Mouse (Mus musculus) liver, embryonic 11.5 days (tissue): Measurements from ENCODE around the gene Tmem238. TPM values are rescaled to one million over a fixed set of nuclear protein-coding genes. Genes with fewer than 3 reads are reported as not detected.

Experiments used
- ATAC-seq: fragments of 200-750 bp; cut with Nextera tagmentation; replicated peaks from 2 replicates; pipeline ENCODE4 v1.8.0; 2017; ENCODE audit warnings: moderate number of reproducible peaks, mild to moderate bottlenecking, moderate TSS enrichment, moderate library complexity; ENCODE audit not compliant: low FRiP score
- DNase-seq: peaks from one replicate; pipeline ENCODE4 v3.0.0-alpha.2; 2017; ENCODE audit warnings: low spot score
- H3K27ac ChIP-seq: fragments of 300-500 bp; sonication (generic); 2 replicates; pipeline ENCODE4 v1.5.1; 2014; ENCODE audit warnings: mild to moderate bottlenecking, low read depth, low read length, control low read depth
- H3K27me3 ChIP-seq: fragments of 300-500 bp; sonication (generic); replicated peaks from 2 replicates; pipeline ENCODE4 v1.6.1; 2014; ENCODE audit warnings: low read length, mixed read lengths; ENCODE audit not compliant: control insufficient read depth, insufficient read depth
- H3K36me3 ChIP-seq: fragments of 300-500 bp; sonication (generic); 2 replicates; pipeline ENCODE4 v1.6.1; 2014; ENCODE audit warnings: mild to moderate bottlenecking, low read length, moderate library complexity, mixed read lengths; ENCODE audit not compliant: control insufficient read depth, insufficient read depth
- H3K4me1 ChIP-seq: fragments of 300-500 bp; sonication (generic); replicated peaks from 2 replicates; pipeline ENCODE4 v1.6.1; 2014; ENCODE audit warnings: low read length, mixed read lengths; ENCODE audit not compliant: control insufficient read depth, insufficient read depth
- H3K4me2 ChIP-seq: fragments of 300-500 bp; sonication (generic); 2 replicates; pipeline ENCODE4 v1.6.1; 2014; ENCODE audit warnings: mild to moderate bottlenecking, control low read depth, moderate library complexity
- H3K4me3 ChIP-seq: fragments of 300-500 bp; sonication (generic); 2 replicates; pipeline ENCODE4 v1.5.1; 2014; ENCODE audit warnings: low read depth, low read length, control low read depth
- H3K9ac ChIP-seq: fragments of 300-500 bp; sonication (generic); 2 replicates; pipeline ENCODE4 v1.6.1; 2014; ENCODE audit warnings: low read depth, low read length, control low read depth
- H3K9me3 ChIP-seq: fragments of 300-500 bp; sonication (generic); 2 replicates; pipeline ENCODE4 v1.6.1; 2016; ENCODE audit warnings: low read length, inconsistent platforms, mixed read lengths; ENCODE audit not compliant: control insufficient read depth
- WGBS: fragments of 180-500 bp; shearing (Covaris S2); extraction: QIAGEN DNeasy Blood & Tissue Kit; methylation state at CpG from one replicate; pipeline ENCODE4 v1.1.7; 2014; 5-methylcytosine and 5-hydroxymethylcytosine counted together
- polyA plus RNA-seq: library from polyadenylated mRNA; unstranded; fragments of >200 nt; fragmentation: Nextera tagmentation; extraction: Ambion mirVana; gene quantifications from 2 replicates; pipeline ENCODE4 v1.2.1, GENCODE M21; 2014

The Tmem238 gene
- polyA plus RNA-seq, 1 experiment from 2014 or later = 12.4 TPM

DNA sequence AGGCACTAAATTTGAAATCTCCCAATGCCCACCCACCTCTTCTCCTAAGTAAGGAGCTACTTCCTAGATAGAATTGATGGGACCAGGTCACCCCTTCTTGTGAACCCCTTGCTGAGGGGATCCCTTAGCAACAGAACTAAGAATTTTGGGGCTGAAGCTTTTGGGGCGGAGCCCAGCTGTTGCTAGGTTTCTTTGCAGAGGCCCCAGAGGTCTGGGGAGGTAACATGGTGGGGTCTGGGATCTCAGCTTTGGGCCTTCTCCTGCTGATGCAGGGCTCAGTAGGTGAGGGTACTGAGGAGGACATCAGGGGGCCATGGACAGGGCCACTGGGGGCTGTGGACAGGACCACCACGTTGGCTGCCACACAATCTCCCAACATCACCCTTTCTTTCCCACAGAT, 6.7 kb downstream of the Tmem238 start, which contains the start of the genes Il11 and Tmem190:
Gene Il11, minus strand, starts transcription at position 101 of the 400 bp plus-strand sequence.
Gene Tmem190, plus strand, starts transcription at position 179 of the 400 bp plus-strand sequence.
- H3K4me2 ChIP-seq = no peak within 1 kb of the TSS; the same call in 1 of the 2 replicates
- peak within 1 kb of the TSS; percentile 26; the same call in 1 of the 2 replicates for H3K9ac ChIP-seq
- no peak within 1 kb of the TSS for H3K27ac ChIP-seq

DNA sequence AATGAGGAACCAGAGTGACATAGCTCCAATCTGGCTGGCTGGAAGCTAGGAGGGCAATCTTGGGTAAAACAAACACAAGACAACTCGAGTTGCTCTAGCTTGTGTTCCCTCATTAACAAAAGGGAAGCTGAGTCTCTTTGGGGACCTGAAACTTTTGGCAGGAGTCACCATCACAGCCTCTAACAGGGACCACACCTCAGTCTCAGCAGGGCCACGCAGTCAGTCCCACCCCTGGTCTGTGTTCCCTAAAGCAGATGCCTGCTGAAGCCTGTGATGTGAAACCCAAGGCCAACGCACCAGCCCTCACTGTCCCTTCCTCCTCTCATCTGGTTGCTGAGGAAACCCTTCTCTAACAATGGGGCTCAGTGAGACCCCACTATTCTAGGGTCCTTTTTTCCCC, 7.3 kb downstream of the Tmem238 start:
- WGBS = 39% methylated on average over 3 of the region's 3 CpGs
- DNase-seq (no peak), ATAC-seq (no peak)
- H3K9ac ChIP-seq = no peak overlapping the region
- H3K27ac ChIP-seq = no peak overlapping the region
- H3K4me1 ChIP-seq = peaks cover 18% of the 10 kb centered on the region
- no peaks in the 10 kb centered on the region for H3K9me3 ChIP-seq
- 0 out of 2 replicates have a peak, but pooled peaks cover 2% of the 10 kb centered on the region for H3K36me3 ChIP-seq
- H3K4me2 ChIP-seq = no peak overlapping the region
- H3K4me3 ChIP-seq = no peak overlapping the region
- peaks cover 21% of the 10 kb centered on the region for H3K27me3 ChIP-seq

More for the DNA sequence above, 6.7 kb downstream of the Tmem238 start, which contains the start of the genes Il11 and Tmem190:
- Histone ChIP-seq H3K4me3 (no peak within 1 kb of the TSS), H3K4me1 (peaks cover 19% of the 10 kb centered on the region), H3K27me3 (peaks cover 15% of the 10 kb centered on the region), H3K9me3 (no peaks in the 10 kb centered on the region), H3K36me3 (0 out of 2 replicates have a peak, but pooled peaks cover 2% of the 10 kb centered on the region)
- 80% methylated on average over 2 of the region's 2 CpGs for WGBS
- DNase-seq = no peak
- ATAC-seq = no peak

DNA sequence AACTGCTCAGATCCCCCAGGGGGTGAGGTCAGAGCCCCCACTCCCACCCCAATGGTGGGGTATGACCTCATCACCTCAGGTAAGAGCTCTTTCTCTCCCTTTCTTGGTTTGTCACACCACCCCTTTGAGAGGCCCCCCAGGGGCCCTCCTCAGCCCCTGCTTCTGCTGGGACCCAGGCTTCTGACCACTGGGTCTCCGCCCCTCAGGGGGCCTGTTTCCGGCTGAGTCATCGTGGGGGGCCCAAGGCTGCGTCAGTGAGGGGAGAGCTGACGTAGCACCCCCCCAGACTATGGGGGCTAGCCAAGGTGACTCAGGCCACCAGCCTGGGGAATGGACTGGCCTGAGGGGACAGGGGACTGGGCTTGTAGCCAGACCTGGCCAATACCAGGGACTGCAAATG, 9.5 kb downstream of the Tmem238 start:
- H3K4me2 ChIP-seq = no peak overlapping the region
- 23% methylated on average over 5 of the region's 5 CpGs for WGBS
- no peak overlapping the region for H3K9ac ChIP-seq
- ATAC-seq (no peak), DNase-seq (no peak)
- H3K4me1 ChIP-seq = peaks cover 24% of the 10 kb centered on the region
- H3K27me3 ChIP-seq = peaks cover 43% of the 10 kb centered on the region
- H3K27ac ChIP-seq = no peak overlapping the region
- no peak overlapping the region for H3K4me3 ChIP-seq
- H3K9me3 ChIP-seq = no peaks in the 10 kb centered on the region
- 0 out of 2 replicates have a peak, but pooled peaks cover 2% of the 10 kb centered on the region for H3K36me3 ChIP-seq

DNA sequence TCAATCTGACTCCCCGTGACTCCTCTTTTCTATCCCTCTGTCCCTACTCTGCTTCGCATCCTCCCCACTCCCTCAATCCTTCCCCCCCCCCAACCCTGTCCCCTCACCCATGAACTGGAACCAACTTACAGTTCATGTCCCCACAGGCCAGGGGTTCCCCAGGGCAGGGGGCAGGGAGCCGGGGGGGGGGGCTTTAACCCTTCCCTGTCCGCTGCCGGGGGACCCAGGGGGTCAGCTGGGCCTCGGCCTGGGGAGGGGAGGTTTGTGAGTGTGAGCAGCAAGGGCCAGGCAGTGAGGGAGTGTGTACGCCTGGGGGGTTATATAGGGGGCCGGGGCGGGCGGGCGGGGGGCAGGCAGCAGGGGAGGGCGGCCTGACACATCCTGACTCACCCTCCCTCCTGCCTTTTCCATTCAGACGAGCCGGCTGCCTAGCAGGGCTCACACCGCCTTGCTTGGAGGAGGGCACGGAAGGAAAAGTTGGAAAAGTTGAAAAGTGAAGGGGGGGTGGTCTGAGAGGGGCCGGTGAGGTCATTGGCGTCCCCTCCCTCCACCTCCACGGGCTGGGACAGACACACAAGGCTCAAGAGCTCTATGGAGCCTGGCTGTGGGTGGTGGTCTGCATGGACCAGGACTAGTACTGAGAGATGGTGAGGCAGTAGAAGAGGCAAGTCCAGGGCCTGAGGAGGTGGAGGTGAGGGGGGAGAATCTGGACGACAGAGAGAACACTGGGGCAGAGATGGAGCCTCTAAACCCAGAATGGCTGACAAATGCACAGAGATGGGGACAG, 11.4 kb downstream of the Tmem238 start:
- no peak overlapping the region for H3K4me3 ChIP-seq
- H3K9me3 ChIP-seq = no peaks in the 10 kb centered on the region
- peaks cover 15% of the 10 kb centered on the region for H3K4me1 ChIP-seq
- H3K36me3 ChIP-seq = no peaks in the 10 kb centered on the region
- no peak overlapping the region for H3K27ac ChIP-seq
- H3K4me2 ChIP-seq = no peak overlapping the region; the same call in 1 of the 2 replicates
- peaks cover 53% of the 10 kb centered on the region for H3K27me3 ChIP-seq
- DNase-seq = no peak
- H3K9ac ChIP-seq = no peak overlapping the region
- WGBS = 13% methylated on average over 20 of the region's 20 CpGs
- ATAC-seq = no peak

DNA sequence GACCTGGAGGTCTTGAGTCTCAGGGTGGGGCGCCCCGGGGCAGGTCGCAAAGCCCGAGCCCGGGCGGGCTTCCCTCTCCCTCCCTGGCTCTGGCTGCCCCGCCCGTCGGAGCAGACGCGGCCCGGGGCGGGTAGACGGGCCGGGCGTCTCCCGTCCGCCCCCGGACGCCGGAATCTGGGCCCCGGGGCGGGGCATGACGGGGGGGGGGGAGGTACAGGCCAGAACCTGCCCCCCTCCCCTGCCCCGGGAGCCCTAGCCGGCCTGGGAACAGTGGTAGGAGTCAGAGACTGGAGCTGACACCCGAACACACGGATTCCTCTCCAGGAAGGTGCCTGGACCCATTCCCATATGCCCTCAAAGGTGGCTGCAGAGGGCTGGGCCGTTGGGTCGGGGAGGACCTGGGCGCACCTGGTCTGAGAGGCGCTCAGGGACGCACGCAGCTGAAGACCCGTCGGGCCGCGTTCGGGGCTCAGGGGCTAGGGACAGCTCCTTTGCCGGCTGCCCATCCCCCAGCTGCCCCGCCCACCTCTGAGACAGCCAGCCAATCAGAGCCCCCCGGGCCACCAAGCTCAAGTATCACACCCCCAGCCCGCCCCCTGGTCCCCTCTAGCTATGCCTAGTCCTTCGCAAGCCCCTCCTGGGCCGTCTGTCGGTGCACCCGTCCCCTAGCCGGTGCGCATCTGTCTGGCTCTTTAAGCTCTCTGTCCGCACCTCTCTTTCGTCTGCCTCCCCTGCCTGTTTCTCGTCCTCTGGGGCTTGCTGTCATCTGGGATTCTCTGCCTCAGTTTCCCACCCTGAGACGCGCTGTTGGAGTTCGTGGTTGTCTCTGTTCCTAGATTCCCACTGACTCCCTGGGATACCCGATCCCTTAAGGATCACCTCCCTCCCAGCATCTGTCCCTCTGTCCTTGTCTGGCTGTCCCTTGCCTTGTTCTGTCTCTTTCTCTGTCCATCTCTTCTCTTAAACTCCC, 12.3 kb downstream of the Tmem238 start:
- H3K27me3 ChIP-seq = peaks cover 53% of the 10 kb centered on the region
- H3K4me2 ChIP-seq = peak overlapping the region; percentile 64
- ATAC-seq = peak; percentile 69
- H3K27ac ChIP-seq = no peak overlapping the region
- no peak for DNase-seq
- 3% methylated on average over 55 of the region's 56 CpGs for WGBS
- H3K9ac ChIP-seq = no peak overlapping the region
- H3K36me3 ChIP-seq = no peaks in the 10 kb centered on the region
- H3K4me3 ChIP-seq = peak overlapping the region; percentile 41
- no peaks in the 10 kb centered on the region for H3K9me3 ChIP-seq
- peaks cover 15% of the 10 kb centered on the region for H3K4me1 ChIP-seq

DNA sequence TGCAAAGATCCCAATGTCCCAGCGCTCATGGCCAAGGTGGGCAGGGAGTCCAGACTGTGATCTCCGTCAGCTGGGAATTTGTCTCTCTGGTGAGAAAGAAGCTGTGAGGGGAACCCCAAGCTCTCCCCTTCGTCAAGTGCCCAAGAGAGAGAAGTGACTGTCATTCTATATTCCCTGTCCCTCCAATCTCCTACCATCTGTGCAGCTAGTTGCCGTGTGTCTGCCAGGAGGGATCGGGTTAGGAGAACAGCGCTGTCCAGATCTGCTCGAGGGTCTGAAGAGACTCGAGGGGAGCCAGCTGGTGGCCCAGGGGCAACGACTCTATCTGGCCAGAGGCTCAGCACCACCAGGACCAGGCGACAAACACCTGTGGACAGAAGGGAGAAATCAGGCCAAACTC, 13.3 kb downstream of the Tmem238 start:
- H3K36me3 ChIP-seq = no peaks in the 10 kb centered on the region
- no peaks in the 10 kb centered on the region for H3K9me3 ChIP-seq
- WGBS = 46% methylated on average over 10 of the region's 10 CpGs
- H3K27me3 ChIP-seq = peaks cover 53% of the 10 kb centered on the region
- DNase-seq (no peak), ATAC-seq (no peak)
- peaks cover 15% of the 10 kb centered on the region for H3K4me1 ChIP-seq
- H3K4me3 ChIP-seq = no peak overlapping the region
- no peak overlapping the region for H3K4me2 ChIP-seq
- H3K9ac ChIP-seq = no peak overlapping the region
- H3K27ac ChIP-seq = no peak overlapping the region

DNA sequence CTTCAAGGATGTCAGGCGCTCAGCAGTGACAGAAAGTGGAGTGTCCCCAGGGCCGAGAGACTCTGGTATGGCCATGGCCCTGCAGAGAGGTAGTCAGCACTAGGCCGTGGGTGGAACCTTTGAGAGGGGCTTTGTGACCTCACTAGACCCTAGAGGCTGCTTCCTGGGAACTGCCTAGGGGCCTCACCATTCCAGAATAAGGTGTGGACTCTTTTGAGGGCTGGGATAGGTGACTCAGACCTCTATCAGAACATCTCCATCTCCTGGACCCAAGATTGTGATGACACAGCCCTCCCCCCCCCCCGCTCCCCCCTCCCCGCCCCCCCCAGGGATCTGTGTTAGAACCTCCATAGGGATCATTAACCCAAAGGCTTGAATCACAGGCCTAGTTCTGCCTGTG, 18.3 kb downstream of the Tmem238 start, which contains the start of gene Fam71e2:
Gene Fam71e2, minus strand, starts transcription at position 101 of the 400 bp plus-strand sequence.
- WGBS = 67% methylated on average over 3 of the region's 5 CpGs
- ATAC-seq (no peak), DNase-seq (no peak)
- no peak within 1 kb of the TSS for H3K27ac ChIP-seq
- no peak within 1 kb of the TSS for H3K4me3 ChIP-seq
- H3K4me2 ChIP-seq = no peak within 1 kb of the TSS
- no peaks in the 10 kb centered on the region for H3K4me1 ChIP-seq
- H3K9me3 ChIP-seq = no peaks in the 10 kb centered on the region
- no peak within 1 kb of the TSS for H3K9ac ChIP-seq
- H3K36me3 ChIP-seq = no peaks in the 10 kb centered on the region
- peaks cover 23% of the 10 kb centered on the region for H3K27me3 ChIP-seq

DNA sequence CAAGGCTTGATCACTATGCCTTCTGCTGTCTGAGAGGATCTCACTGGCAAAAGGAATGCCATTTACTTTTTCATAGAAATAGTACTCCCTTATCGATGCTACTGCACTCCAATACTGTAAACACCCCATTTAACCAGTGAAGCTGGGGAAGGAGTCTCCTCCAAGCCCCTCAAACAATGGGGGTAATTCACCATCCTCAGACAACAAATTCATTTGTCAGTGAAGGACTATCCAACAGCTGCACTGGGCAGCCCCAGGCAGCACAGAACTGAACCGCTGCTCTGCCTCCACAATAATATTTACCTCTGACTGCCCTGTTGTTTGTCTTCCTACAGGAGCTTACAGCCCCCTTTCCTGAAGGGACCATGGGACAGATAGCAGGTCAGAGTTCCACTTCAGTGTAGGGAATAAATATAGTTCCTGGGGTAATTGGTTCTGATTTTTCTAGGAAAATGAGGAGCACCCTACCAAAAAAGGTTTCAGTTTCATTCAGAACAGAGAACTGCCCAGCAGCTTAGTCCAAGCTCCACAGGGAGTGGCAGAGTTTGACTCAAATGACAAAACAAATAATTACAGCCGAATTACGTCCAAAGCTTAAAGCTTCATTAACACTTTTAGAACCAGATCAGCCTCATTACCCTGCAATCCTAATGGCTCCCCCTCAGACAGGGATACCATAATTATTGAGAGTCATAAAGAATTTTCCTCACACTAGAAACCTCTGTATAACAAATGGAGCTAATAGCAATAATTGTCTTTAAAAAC, 24.3 kb downstream of the Tmem238 start:
- Histone ChIP-seq H3K4me3 (no peak overlapping the region), H3K4me1 (no peaks in the 10 kb centered on the region), H3K4me2 (0 out of 2 replicates have a peak overlapping the region, but pooled peaks have one; percentile 1), H3K27ac (no peak overlapping the region), H3K9me3 (no peaks in the 10 kb centered on the region), H3K36me3 (no peaks in the 10 kb centered on the region), H3K27me3 (no peaks in the 10 kb centered on the region; the same call in none of the 2 replicates), H3K9ac (no peak overlapping the region)
- 41% methylated on average over 4 of the region's 4 CpGs for WGBS
- DNase-seq (no peak), ATAC-seq (no peak)
